Mouse (Mus musculus): Measurements from ENCODE around the gene Ryr2.

- TF ChIP-seq POLR2A (IDR thresholded peaks at IDR 0.05; ENCODE audit: extremely low read depth, insufficient read depth, low read length) (no peak), CTCF (IDR thresholded peaks at IDR 0.05; ENCODE audit: low read depth, low read length) (no peak)
Measured at GRCm38 (mm10) chr13:12096382-12096932, 10.3 kb downstream of the Ryr2 start.
